Mouse (Mus musculus) embryonic facial prominence, embryonic 10.5 days (tissue): ENCODE measurements around the gene Smco2. TPM values are rescaled to one million over a fixed set of nuclear protein-coding genes. Genes with fewer than 3 reads are reported as not detected.

Experiments used
- DNase-seq: peaks from one replicate; pipeline ENCODE4 v3.0.0-alpha.2; 2017; ENCODE audit warnings: low spot score
- H3K27ac ChIP-seq: fragments of 300-500 bp; sonication (generic); replicated peaks from 2 replicates; pipeline ENCODE4 v1.5.1; 2016; ENCODE audit warnings: mild to moderate bottlenecking
- H3K27me3 ChIP-seq: fragments of 300-500 bp; sonication (generic); replicated peaks from 2 replicates; pipeline ENCODE4 v1.6.1; 2016; ENCODE audit warnings: low read depth, mild to moderate bottlenecking; ENCODE audit not compliant: poor library complexity, severe bottlenecking
- H3K36me3 ChIP-seq: fragments of 300-500 bp; sonication (generic); replicated peaks from 2 replicates; pipeline ENCODE4 v1.6.1; 2016; ENCODE audit warnings: mild to moderate bottlenecking, moderate library complexity
- H3K4me1 ChIP-seq: fragments of 300-500 bp; sonication (generic); 2 replicates; pipeline ENCODE4 v1.6.1; 2016
- H3K4me3 ChIP-seq: fragments of 300-500 bp; sonication (generic); 2 replicates; pipeline ENCODE4 v1.5.1; 2016; ENCODE audit warnings: mild to moderate bottlenecking, moderate library complexity
- H3K9me3 ChIP-seq: fragments of 300-500 bp; sonication (generic); 2 replicates; pipeline ENCODE4 v1.6.1; 2016; ENCODE audit warnings: mild to moderate bottlenecking
- WGBS: fragments of 180-500 bp; shearing (Covaris S2); methylation state at CpG from one replicate; pipeline ENCODE4 v1.1.7; 2016; 5-methylcytosine and 5-hydroxymethylcytosine counted together
- polyA plus RNA-seq: library from polyadenylated mRNA; unstranded; fragments of >200 nt; fragmentation: Nextera tagmentation; extraction: Ambion mirVana; gene quantifications from 2 replicates; pipeline ENCODE4 v1.2.1, GENCODE M21; 2016

The Smco2 gene
- polyA plus RNA-seq, 1 experiment from 2014 or later: not detected

DNA sequence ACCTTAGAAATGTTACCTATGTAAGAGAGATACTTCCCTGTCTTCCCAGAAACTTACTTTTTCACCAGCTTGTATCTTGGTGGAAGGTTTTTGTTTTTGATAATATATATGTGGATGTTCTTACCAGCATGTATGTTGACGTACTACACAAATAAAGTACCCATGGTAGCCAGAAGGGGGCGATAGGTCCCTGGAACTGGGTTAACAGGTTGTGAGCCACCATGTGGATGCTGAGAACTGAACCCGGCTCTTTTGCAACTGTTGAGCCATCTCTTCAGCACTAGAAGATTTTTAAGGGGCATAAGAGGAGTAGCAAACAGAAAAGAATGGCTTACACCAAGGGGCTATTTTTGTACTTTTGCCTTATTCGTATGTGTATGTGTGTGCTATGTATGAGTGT lies 15.8 kb downstream of the Smco2 start:
- DNase-seq: no peak
- H3K4me3 ChIP-seq: no peak overlapping the region
- H3K9me3 ChIP-seq: no peaks in the 10 kb centered on the region
- no peak overlapping the region for H3K27ac ChIP-seq
- 81% methylated on average over 4 of the region's 4 CpGs for WGBS
- H3K27me3 ChIP-seq: no peaks in the 10 kb centered on the region
- no peaks in the 10 kb centered on the region for H3K4me1 ChIP-seq
- no peaks in the 10 kb centered on the region for H3K36me3 ChIP-seq

DNA sequence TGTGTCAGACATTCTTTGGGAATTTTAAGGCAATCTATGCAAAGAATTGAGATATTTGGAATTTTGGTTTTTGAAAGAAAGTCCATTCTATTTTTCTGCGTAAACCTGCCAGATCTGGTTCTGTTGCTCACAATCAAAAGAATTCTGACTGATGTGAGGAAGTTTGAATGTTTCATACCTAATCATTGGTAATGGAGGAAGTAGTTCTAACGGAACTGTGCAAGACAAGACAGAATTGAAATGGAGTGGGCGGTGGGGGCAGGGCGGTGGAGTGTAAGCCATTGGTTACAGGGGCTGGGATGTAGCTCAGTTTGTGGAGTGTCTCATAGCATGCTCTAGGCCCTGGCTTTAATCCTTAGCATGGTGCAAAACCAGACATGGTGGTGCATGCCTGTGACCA lies 22.1 kb downstream of the Smco2 start:
- 91% methylated on average over 4 of the region's 4 CpGs for WGBS
- DNase-seq: no peak
- H3K9me3 ChIP-seq: peaks cover 4% of the 10 kb centered on the region
- no peak overlapping the region for H3K4me3 ChIP-seq
- no peaks in the 10 kb centered on the region for H3K4me1 ChIP-seq
- no peaks in the 10 kb centered on the region for H3K27me3 ChIP-seq
- H3K27ac ChIP-seq: no peak overlapping the region
- H3K36me3 ChIP-seq: 0 out of 2 replicates have a peak, but pooled peaks cover 1% of the 10 kb centered on the region

DNA sequence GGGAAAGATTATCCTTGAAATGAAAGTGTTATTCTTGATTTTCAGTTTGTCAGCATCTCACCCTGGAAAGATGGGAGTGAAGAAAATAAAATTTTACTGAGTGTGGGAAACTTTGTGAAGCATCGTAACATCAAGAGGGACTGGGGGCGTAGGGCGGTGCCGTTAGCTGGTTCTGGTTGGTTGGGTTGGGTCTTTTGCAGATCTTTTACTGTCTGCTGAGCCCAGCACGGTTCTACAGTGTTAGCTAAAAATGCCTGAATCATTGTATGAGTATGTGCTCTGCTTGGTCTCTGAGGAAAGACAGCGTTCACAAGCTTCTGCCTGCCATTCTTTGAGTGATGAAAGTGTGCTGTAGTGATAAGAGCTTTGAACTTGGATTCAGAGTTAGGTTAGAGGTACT lies 24.5 kb downstream of the Smco2 start:
- H3K9me3 ChIP-seq: peaks cover 11% of the 10 kb centered on the region
- H3K4me1 ChIP-seq: peaks cover 7% of the 10 kb centered on the region; the same call in 1 of the 2 replicates
- WGBS: 87% methylated on average over 6 of the region's 6 CpGs
- no peaks in the 10 kb centered on the region for H3K27me3 ChIP-seq
- H3K36me3 ChIP-seq: 0 out of 2 replicates have a peak, but pooled peaks cover 3% of the 10 kb centered on the region
- H3K4me3 ChIP-seq: no peak overlapping the region
- no peak for DNase-seq
- H3K27ac ChIP-seq: no peak overlapping the region; the same call in 1 of the 2 replicates

DNA sequence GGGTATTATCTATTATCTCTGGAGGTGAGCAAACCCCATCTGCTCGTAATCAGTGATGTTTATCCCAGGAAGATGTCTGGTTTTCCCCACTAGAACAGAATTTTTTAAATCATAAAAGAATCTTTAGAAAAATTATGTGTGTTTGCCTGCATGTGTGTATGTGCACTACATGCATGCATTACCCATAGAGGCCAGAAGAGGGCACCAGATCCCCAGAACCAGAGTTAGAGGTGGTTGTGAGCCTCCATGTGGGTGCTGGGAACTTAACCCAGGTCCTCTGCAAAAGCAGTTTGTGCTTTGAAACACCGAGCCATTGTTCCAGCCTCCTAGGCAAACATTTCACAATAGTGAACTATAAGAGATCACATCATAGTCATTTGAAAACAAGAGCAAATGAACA lies 26.9 kb downstream of the Smco2 start:
- no peaks in the 10 kb centered on the region for H3K27me3 ChIP-seq
- no peak overlapping the region for H3K27ac ChIP-seq
- H3K9me3 ChIP-seq: peaks cover 11% of the 10 kb centered on the region
- 86% methylated on average over 2 of the region's 2 CpGs for WGBS
- no peak overlapping the region for H3K4me3 ChIP-seq
- H3K4me1 ChIP-seq: peaks cover 17% of the 10 kb centered on the region; the same call in 1 of the 2 replicates
- no peak for DNase-seq
- 0 out of 2 replicates have a peak, but pooled peaks cover 3% of the 10 kb centered on the region for H3K36me3 ChIP-seq

DNA sequence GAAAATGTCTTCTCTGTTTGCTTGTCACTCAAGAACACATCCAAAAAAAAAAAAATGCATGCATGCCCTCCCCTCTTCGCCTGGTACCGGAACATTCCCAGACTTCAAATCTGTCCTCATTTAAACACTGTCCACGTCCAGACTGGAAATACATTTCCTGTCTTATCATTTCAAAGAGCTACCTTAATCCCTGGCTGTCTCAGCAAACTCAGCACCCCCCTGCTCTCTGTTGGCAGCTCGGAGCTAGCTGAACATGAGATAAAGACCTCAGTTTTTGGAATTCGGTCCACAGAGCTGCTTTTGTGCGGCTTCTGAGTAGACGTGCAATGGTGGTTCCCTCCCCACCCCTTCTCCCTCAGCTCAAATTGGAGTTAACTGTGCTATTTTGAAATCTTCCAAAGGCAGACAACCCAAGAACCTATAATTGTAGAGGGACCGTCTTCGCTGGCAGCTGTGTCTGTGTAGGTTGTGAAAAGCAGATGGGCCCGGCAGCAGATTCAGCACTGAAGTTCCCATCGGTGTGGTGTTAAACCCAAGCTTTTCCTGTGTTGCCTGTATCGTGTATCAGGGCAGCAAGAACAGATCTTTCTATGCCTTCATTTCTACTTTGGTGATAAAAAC lies 27.6 kb downstream of the Smco2 start:
- H3K4me1 ChIP-seq: peaks cover 19% of the 10 kb centered on the region; the same call in 1 of the 2 replicates
- no peak overlapping the region for H3K27ac ChIP-seq
- no peak overlapping the region for H3K4me3 ChIP-seq
- no peak for DNase-seq
- H3K27me3 ChIP-seq: no peaks in the 10 kb centered on the region
- H3K9me3 ChIP-seq: peaks cover 11% of the 10 kb centered on the region
- 91% methylated on average over 12 of the region's 12 CpGs for WGBS
- H3K36me3 ChIP-seq: 0 out of 2 replicates have a peak, but pooled peaks cover 3% of the 10 kb centered on the region

DNA sequence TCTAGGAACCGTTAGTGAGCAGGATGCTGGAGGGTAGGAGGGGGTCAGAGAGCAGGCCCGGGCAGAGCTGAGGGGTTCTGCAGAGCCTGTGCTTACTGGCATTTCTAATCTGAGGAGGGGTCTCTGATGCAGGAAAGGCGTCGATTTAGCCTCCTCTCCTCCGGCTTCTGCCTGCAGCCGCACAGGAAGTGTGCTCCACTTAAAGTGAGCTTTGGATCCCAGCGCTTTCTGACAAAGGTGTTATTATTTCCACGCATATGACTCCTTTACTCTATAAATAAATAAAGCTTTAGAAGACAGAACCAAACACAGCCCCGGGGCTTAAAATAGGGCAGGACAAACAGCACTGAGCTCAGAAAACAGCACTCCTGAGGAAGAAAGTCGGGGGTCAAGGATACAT lies 29.0 kb downstream of the Smco2 start:
- Histone ChIP-seq H3K36me3 (0 out of 2 replicates have a peak, but pooled peaks cover 3% of the 10 kb centered on the region), H3K4me3 (no peak overlapping the region), H3K27me3 (no peaks in the 10 kb centered on the region), H3K4me1 (peaks cover 19% of the 10 kb centered on the region; the same call in 1 of the 2 replicates), H3K9me3 (peaks cover 11% of the 10 kb centered on the region), H3K27ac (no peak overlapping the region)
- no peak for DNase-seq
- WGBS: 17% methylated on average over 10 of the region's 10 CpGs

DNA sequence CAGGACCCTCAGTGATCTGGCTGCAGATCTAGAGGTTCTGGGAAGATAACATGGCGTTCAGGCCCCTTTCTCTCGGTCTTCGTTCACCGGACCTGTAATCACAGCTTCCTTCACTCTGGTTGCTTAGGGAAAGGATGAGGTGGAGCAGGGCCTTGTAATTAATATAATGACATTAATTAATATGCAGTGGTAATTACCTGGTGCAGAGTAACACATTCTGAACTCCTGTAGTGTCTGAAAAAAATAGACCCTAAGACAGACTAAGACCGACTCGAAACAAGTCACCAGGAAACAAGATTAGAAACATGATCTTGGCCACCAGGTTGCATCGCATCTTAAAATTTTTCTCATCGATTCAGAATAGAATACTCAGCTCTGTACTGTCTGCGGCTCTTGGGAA lies 30.0 kb downstream of the Smco2 start:
- Histone ChIP-seq H3K4me1 (peaks cover 25% of the 10 kb centered on the region), H3K4me3 (no peak overlapping the region), H3K9me3 (peaks cover 11% of the 10 kb centered on the region), H3K36me3 (0 out of 2 replicates have a peak, but pooled peaks cover 3% of the 10 kb centered on the region), H3K27ac (no peak overlapping the region), H3K27me3 (no peaks in the 10 kb centered on the region)
- no peak for DNase-seq
- WGBS: 86% methylated on average over 9 of the region's 9 CpGs

DNA sequence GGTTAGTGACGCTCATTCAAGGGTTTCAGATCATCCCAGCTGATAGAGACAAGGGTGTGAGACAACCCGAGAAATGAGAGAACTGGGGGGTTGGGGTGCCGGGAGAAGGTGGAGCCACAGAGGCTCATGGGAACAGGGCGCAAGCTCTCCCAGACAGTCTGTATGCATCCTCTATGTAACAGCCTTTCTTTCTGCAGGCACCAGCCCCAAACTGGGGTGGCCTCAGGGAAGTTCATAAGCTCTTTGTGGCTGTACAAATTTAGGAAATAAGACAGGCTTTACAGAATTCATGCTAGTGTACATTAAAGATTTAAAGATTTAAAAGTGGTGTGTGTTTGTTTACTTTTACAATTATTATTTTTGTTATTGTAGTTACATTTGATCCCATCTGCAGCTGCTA lies 30.4 kb downstream of the Smco2 start:
- Histone ChIP-seq H3K9me3 (peaks cover 11% of the 10 kb centered on the region), H3K27me3 (no peaks in the 10 kb centered on the region), H3K4me1 (peaks cover 29% of the 10 kb centered on the region), H3K4me3 (no peak overlapping the region), H3K27ac (no peak overlapping the region), H3K36me3 (0 out of 2 replicates have a peak, but pooled peaks cover 3% of the 10 kb centered on the region)
- 78% methylated on average over 4 of the region's 4 CpGs for WGBS
- no peak for DNase-seq

DNA sequence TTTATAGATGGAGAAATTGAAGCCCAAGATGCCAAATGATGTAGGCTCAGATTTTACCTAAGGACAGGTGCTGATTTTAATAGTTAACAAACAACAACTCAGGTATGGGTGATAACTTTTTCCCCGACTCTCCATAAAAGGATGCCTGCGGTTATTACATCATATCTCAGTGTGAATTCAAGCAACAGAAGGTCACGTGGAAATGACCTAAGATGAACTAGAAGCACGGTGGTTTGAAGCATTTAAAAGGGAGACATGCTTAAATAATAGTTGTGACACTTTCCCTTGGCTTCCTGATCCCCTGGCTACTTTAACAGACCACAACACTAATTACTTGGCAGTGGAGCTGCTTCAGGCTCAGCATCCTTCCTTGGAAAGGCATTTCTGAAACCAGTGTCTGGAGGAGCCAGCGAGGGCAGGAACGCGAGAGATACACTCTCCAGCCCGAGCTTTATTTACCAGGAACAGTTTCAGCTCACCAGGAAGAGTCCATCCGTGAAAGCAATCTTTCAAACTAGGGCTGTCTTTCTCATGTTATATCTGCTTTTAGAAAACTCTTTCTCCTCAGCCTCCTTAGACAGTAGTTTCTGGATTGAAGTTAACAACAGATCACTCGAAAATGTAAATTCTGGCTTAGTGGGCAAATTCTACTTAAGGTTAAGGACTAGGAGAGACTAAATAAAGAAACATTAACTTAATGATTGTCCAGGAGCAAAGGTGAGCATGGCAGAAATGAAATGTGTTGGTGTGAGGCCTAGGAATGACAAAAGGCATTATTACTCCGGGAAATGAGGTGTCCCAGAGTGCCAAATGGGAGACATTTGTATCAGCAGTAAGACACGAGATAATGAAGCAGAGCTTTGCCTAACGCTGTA lies 32.2 kb downstream of the Smco2 start:
- no peaks in the 10 kb centered on the region for H3K27me3 ChIP-seq
- H3K36me3 ChIP-seq: 0 out of 2 replicates have a peak, but pooled peaks cover under 1% of the 10 kb centered on the region
- H3K9me3 ChIP-seq: peaks cover 5% of the 10 kb centered on the region
- DNase-seq: no peak
- H3K4me1 ChIP-seq: peaks cover 47% of the 10 kb centered on the region
- H3K4me3 ChIP-seq: no peak overlapping the region
- H3K27ac ChIP-seq: no peak overlapping the region; the same call in 1 of the 2 replicates
- WGBS: 70% methylated on average over 13 of the region's 13 CpGs

DNA sequence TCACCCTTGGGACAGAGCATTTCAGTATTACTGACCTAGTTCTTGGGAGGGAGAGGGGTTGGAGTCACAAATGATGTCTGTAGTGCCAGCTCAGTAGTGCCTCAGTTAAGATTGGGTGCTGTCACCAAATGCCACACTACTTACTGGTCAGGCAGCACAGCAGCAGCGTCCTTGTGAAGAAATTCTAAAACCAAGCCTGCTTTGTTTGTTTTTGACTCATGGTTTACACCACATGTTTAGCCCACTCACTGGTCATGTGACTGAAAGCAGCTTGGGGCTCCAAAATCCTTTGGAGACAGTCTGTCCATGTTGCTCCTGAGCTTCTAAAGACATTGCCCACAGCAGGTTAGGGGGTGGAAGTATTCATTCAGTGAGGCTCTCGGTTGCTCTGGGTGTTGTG lies 33.5 kb downstream of the Smco2 start:
- Histone ChIP-seq H3K27me3 (no peaks in the 10 kb centered on the region), H3K9me3 (no peaks in the 10 kb centered on the region), H3K4me1 (peaks cover 56% of the 10 kb centered on the region), H3K36me3 (no peaks in the 10 kb centered on the region), H3K27ac (no peak overlapping the region), H3K4me3 (no peak overlapping the region)
- WGBS: 64% methylated on average over 2 of the region's 2 CpGs
- DNase-seq: no peak

DNA sequence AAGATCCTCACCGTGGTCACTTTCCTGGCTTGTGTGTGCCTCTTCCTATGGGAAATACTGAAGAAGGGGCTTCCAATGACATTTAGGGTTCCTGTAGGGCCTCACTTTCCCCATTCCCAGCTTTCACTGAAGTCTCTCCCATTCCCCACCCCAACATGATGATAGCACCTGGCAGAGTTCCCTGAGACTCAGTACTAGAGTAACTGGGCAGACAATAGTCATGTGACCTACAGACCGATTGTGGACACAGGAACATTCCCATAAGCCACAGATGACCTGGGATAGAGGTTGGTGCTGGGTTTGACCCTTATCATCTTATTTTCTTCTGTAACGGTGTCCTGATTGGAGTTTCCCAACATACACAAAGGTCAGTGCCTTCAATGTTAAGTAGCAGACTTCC lies 34.3 kb downstream of the Smco2 start:
- H3K4me1 ChIP-seq: peaks cover 55% of the 10 kb centered on the region
- no peak overlapping the region for H3K4me3 ChIP-seq
- H3K27ac ChIP-seq: no peak overlapping the region
- no peaks in the 10 kb centered on the region for H3K36me3 ChIP-seq
- WGBS: 86% methylated on average over 3 of the region's 3 CpGs
- H3K27me3 ChIP-seq: no peaks in the 10 kb centered on the region
- H3K9me3 ChIP-seq: no peaks in the 10 kb centered on the region
- no peak for DNase-seq

DNA sequence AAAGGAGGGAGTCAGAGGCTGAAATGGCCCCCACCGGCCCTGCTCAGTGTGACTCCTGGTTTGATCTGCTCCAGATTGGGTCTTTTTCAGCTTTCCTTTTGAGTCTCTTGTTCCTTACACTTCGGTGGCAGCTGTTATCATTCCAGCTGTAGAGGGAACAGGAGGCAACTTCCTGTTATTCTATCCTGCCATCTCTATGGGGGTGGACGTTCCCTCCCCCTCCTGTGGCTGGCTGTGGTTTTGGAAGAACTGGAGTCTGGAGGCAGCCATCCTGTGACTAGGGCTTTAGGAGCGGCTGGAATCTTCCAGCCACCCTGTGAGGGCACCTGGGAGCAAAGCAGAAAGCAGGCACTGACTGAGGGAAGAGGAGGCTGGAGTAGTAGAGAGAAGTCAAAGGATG lies 34.9 kb downstream of the Smco2 start:
- Histone ChIP-seq H3K27ac (peak overlapping the region; percentile 66), H3K4me3 (no peak overlapping the region), H3K27me3 (no peaks in the 10 kb centered on the region), H3K4me1 (peaks cover 57% of the 10 kb centered on the region), H3K36me3 (no peaks in the 10 kb centered on the region), H3K9me3 (no peaks in the 10 kb centered on the region)
- no peak for DNase-seq
- 26% methylated on average over 4 of the region's 4 CpGs for WGBS
